Mouse (Mus musculus): ENCODE measurements around the gene Ifnar2. TPM values are rescaled to one million over a fixed set of nuclear protein-coding genes. Genes with fewer than 3 reads are reported as not detected.

Ifnar2 gene
- total and polyA plus RNA-seq, 2 experiments: 69.1 to 144 TPM

- H3K79me2 ChIP-seq (ENCODE audit: control insufficient read depth, insufficient read depth, low read length): no peaks in the 10 kb centered on the region
- 89% methylated on average over 12 of the region's 12 CpGs for WGBS
- peak; percentile 36 for DNase-seq (ENCODE audit: extremely low read depth, low read depth, low spot score)
- TF ChIP-seq CTCF (IDR thresholded peaks at IDR 0.05; ENCODE audit: low read depth, low read length) (no peak), POLR2A (IDR thresholded peaks at IDR 0.05; ENCODE audit: extremely low read depth, insufficient read depth, low read length) (no peak)
- H3K27ac ChIP-seq (replicated peaks; ENCODE audit: insufficient read depth, low read depth, low read length): no peak overlapping the region; the same call in 1 of the 2 replicates
- H3K27me3 ChIP-seq (ENCODE audit: control insufficient read depth, insufficient read depth, low read length): no peaks in the 10 kb centered on the region
- H3K36me3 ChIP-seq (ENCODE audit: control insufficient read depth, insufficient read depth, low read length): peaks cover 43% of the 10 kb centered on the region
- no peak overlapping the region for H3K4me3 ChIP-seq (ENCODE audit: insufficient read depth, low read depth, low read length)
- H3K4me1 ChIP-seq (ENCODE audit: control insufficient read depth, insufficient read depth, low read length): no peaks in the 10 kb centered on the region
- no peak overlapping the region for H3K9ac ChIP-seq (ENCODE audit: low read depth, low read length)
Observed at GRCm38 (mm10) chr16:91398030-91398429, 25.4 kb downstream of the Ifnar2 start.

- WGBS: 94% methylated on average over 7 of the region's 7 CpGs
Observed at GRCm38 (mm10) chr16:91398944-91399343, 26.4 kb downstream of the Ifnar2 start.

GRCm38 (mm10) chr16:91401569-91402165 lies 29.1 kb downstream of the Ifnar2 start:
- Histone ChIP-seq H3K4me3 (ENCODE audit: insufficient read depth, low read depth, low read length) (no peak overlapping the region), H3K4me1 (ENCODE audit: control insufficient read depth, insufficient read depth, low read length) (peaks cover 5% of the 10 kb centered on the region), H3K27ac (replicated peaks; ENCODE audit: insufficient read depth, low read depth, low read length) (no peak overlapping the region), H3K79me2 (ENCODE audit: control insufficient read depth, insufficient read depth, low read length) (no peaks in the 10 kb centered on the region), H3K27me3 (ENCODE audit: control insufficient read depth, insufficient read depth, low read length) (no peaks in the 10 kb centered on the region), H3K9ac (ENCODE audit: low read depth, low read length) (no peak overlapping the region), H3K36me3 (ENCODE audit: control insufficient read depth, insufficient read depth, low read length) (peaks cover 24% of the 10 kb centered on the region)
- TF ChIP-seq CTCF (IDR thresholded peaks at IDR 0.05; ENCODE audit: low read depth, low read length) (no peak), POLR2A (IDR thresholded peaks at IDR 0.05; ENCODE audit: extremely low read depth, insufficient read depth, low read length) (no peak)
- 71% methylated on average over 6 of the region's 6 CpGs for WGBS
- DNase-seq (ENCODE audit: extremely low read depth, low read depth, low spot score): no peak

More at GRCm38 (mm10) chr16:91398944-91399343, 26.4 kb downstream of the Ifnar2 start:
- H3K9ac ChIP-seq (ENCODE audit: low read depth, low read length): no peak overlapping the region
- no peaks in the 10 kb centered on the region for H3K27me3 ChIP-seq (ENCODE audit: control insufficient read depth, insufficient read depth, low read length)
- no peaks in the 10 kb centered on the region for H3K4me1 ChIP-seq (ENCODE audit: control insufficient read depth, insufficient read depth, low read length)
- 0 out of 2 replicates have a peak overlapping the region, but pooled peaks have one; percentile 51 for H3K27ac ChIP-seq (replicated peaks; ENCODE audit: insufficient read depth, low read depth, low read length)
- H3K36me3 ChIP-seq (ENCODE audit: control insufficient read depth, insufficient read depth, low read length): peaks cover 35% of the 10 kb centered on the region
- no peak for TF ChIP-seq CTCF (IDR thresholded peaks at IDR 0.05; ENCODE audit: low read depth, low read length)
- no peak for TF ChIP-seq POLR2A (IDR thresholded peaks at IDR 0.05; ENCODE audit: extremely low read depth, insufficient read depth, low read length)
- H3K4me3 ChIP-seq (ENCODE audit: insufficient read depth, low read depth, low read length): no peak overlapping the region
- no peak for DNase-seq (ENCODE audit: extremely low read depth, low read depth, low spot score)
- no peaks in the 10 kb centered on the region for H3K79me2 ChIP-seq (ENCODE audit: control insufficient read depth, insufficient read depth, low read length)

GRCm38 (mm10) chr16:91403784-91404183 lies 31.2 kb downstream of the Ifnar2 start:
- no peaks in the 10 kb centered on the region for H3K79me2 ChIP-seq (ENCODE audit: control insufficient read depth, insufficient read depth, low read length)
- H3K27ac ChIP-seq (replicated peaks; ENCODE audit: insufficient read depth, low read depth, low read length): no peak overlapping the region
- no peak overlapping the region for H3K4me3 ChIP-seq (ENCODE audit: insufficient read depth, low read depth, low read length)
- TF ChIP-seq POLR2A (IDR thresholded peaks at IDR 0.05; ENCODE audit: extremely low read depth, insufficient read depth, low read length) (no peak), CTCF (IDR thresholded peaks at IDR 0.05; ENCODE audit: low read depth, low read length) (no peak)
- H3K36me3 ChIP-seq (ENCODE audit: control insufficient read depth, insufficient read depth, low read length): peaks cover 14% of the 10 kb centered on the region
- no peaks in the 10 kb centered on the region for H3K27me3 ChIP-seq (ENCODE audit: control insufficient read depth, insufficient read depth, low read length)
- H3K9ac ChIP-seq (ENCODE audit: low read depth, low read length): no peak overlapping the region
- peaks cover 5% of the 10 kb centered on the region for H3K4me1 ChIP-seq (ENCODE audit: control insufficient read depth, insufficient read depth, low read length)
- WGBS: 92% methylated on average over 9 of the region's 9 CpGs
- no peak for DNase-seq (ENCODE audit: extremely low read depth, low read depth, low spot score)

- Histone ChIP-seq H3K27me3 (ENCODE audit: control insufficient read depth, insufficient read depth, low read length) (no peaks in the 10 kb centered on the region), H3K9ac (ENCODE audit: low read depth, low read length) (no peak overlapping the region), H3K4me3 (ENCODE audit: insufficient read depth, low read depth, low read length) (no peak overlapping the region), H3K27ac (replicated peaks; ENCODE audit: insufficient read depth, low read depth, low read length) (no peak overlapping the region), H3K36me3 (ENCODE audit: control insufficient read depth, insufficient read depth, low read length) (peaks cover 14% of the 10 kb centered on the region), H3K4me1 (ENCODE audit: control insufficient read depth, insufficient read depth, low read length) (peaks cover 5% of the 10 kb centered on the region), H3K79me2 (ENCODE audit: control insufficient read depth, insufficient read depth, low read length) (no peaks in the 10 kb centered on the region)
- WGBS: 94% methylated on average over 8 of the region's 8 CpGs
- no peak for DNase-seq (ENCODE audit: extremely low read depth, low read depth, low spot score)
- no peak for TF ChIP-seq CTCF (IDR thresholded peaks at IDR 0.05; ENCODE audit: low read depth, low read length)
- TF ChIP-seq POLR2A (IDR thresholded peaks at IDR 0.05; ENCODE audit: extremely low read depth, insufficient read depth, low read length): no peak
Observed at GRCm38 (mm10) chr16:91404187-91404586, 31.6 kb downstream of the Ifnar2 start.

- DNase-seq (ENCODE audit: extremely low read depth, low read depth, low spot score): no peak
- H3K27me3 ChIP-seq (ENCODE audit: control insufficient read depth, insufficient read depth, low read length): no peaks in the 10 kb centered on the region
- H3K9ac ChIP-seq (ENCODE audit: low read depth, low read length): no peak overlapping the region
- peaks cover 8% of the 10 kb centered on the region for H3K4me1 ChIP-seq (ENCODE audit: control insufficient read depth, insufficient read depth, low read length)
- H3K36me3 ChIP-seq (ENCODE audit: control insufficient read depth, insufficient read depth, low read length): peaks cover 14% of the 10 kb centered on the region
- WGBS: 78% methylated on average over 10 of the region's 10 CpGs
- no peak overlapping the region for H3K4me3 ChIP-seq (ENCODE audit: insufficient read depth, low read depth, low read length)
- H3K79me2 ChIP-seq (ENCODE audit: control insufficient read depth, insufficient read depth, low read length): no peaks in the 10 kb centered on the region
- no peak overlapping the region for H3K27ac ChIP-seq (replicated peaks; ENCODE audit: insufficient read depth, low read depth, low read length)
- TF ChIP-seq CTCF (IDR thresholded peaks at IDR 0.05; ENCODE audit: low read depth, low read length) (no peak), POLR2A (IDR thresholded peaks at IDR 0.05; ENCODE audit: extremely low read depth, insufficient read depth, low read length) (no peak)
Observed at GRCm38 (mm10) chr16:91404828-91405577, 32.4 kb downstream of the Ifnar2 start.

Data from liver, adult 2 months (tissue).